Mouse (Mus musculus): Measurements from ENCODE around the gene Actc1. TPM values are rescaled to one million over a fixed set of nuclear protein-coding genes. Genes with fewer than 3 reads are reported as not detected.

Actc1 gene
- polyA plus RNA-seq, 1 experiment from 2014 or later = 52.9 TPM

DNA sequence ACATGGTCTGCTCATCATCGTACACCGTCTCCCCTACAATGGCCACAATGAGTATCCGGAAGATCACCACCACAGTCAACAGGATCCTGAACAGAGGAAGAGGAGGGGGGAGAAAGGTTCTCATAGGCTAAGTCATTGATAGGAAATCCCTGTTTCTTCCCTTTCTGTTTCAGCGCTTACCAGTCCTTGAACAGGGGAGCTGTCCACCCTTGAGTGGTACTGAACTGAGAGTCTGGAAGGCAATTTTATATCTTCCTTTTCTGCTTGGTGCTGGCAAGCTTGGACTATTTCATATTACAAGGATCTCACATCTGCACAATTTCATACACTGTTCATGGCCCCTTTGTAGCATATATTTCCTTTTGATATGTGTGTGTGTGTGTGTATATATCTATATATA lies 41.5 kb downstream of the Actc1 start:
- Histone ChIP-seq H3K9ac (no peak overlapping the region), H3K36me3 (no peaks in the 10 kb centered on the region), H3K27ac (no peak overlapping the region), H3K4me3 (replicated peaks) (no peak overlapping the region), H3K9me3 (no peaks in the 10 kb centered on the region), H3K4me1 (0 out of 2 replicates have a peak, but pooled peaks cover 7% of the 10 kb centered on the region), H3K27me3 (replicated peaks) (peaks cover 25% of the 10 kb centered on the region), H3K4me2 (no peak overlapping the region)
- no peak for ATAC-seq (ENCODE audit: insufficient read depth, low FRiP score, low read depth)
- 40% methylated on average over 4 of the region's 4 CpGs for WGBS

DNA sequence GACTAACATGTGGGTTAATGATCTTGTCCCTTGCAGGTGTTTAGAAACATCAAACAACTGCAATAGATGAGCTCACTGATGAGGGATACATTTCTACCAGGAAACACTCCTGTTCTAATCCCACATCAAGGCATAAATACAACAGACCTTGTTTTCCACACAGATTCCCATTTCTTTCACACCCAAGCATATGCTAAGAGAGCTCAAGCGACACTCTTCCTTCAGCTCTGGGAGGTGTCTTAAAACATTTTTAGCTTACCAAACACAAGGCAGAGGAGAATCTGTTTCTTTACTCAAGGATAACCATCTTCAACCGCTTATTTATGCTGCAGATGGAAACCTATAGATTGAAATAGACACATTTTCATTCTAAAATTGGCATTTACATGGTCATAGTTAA lies 45.0 kb downstream of the Actc1 start:
- H3K27me3 ChIP-seq (replicated peaks) = peaks cover 10% of the 10 kb centered on the region
- H3K4me2 ChIP-seq = no peak overlapping the region
- no peak for ATAC-seq (ENCODE audit: insufficient read depth, low FRiP score, low read depth)
- H3K9ac ChIP-seq = no peak overlapping the region
- H3K36me3 ChIP-seq = no peaks in the 10 kb centered on the region
- no peaks in the 10 kb centered on the region for H3K9me3 ChIP-seq
- 0 out of 2 replicates have a peak, but pooled peaks cover 2% of the 10 kb centered on the region for H3K4me1 ChIP-seq
- 76% methylated on average over 2 of the region's 2 CpGs for WGBS
- H3K27ac ChIP-seq = no peak overlapping the region
- no peak overlapping the region for H3K4me3 ChIP-seq (replicated peaks)

DNA sequence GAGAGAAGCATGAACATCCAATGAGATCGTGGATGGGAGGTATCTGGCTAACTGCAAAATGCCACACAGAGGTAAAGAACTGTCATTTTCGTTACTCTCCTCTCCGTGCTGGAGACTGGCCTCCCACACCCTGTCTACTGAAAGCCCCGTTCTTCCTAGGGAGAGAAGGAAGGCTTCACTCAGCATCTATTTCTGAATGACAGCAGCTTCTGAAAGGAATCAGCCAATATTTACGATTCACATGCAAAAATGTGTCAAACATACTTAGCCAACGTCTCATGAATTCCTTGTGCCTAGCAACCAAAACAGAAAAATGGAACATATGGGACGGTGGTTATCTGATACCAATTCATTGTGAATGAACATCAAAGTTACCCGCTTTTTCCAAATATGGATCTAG lies 55.9 kb downstream of the Actc1 start:
- Histone ChIP-seq H3K27ac (no peak overlapping the region), H3K4me2 (no peak overlapping the region), H3K4me1 (no peaks in the 10 kb centered on the region), H3K9ac (no peak overlapping the region), H3K27me3 (replicated peaks) (no peaks in the 10 kb centered on the region), H3K36me3 (no peaks in the 10 kb centered on the region), H3K4me3 (replicated peaks) (no peak overlapping the region), H3K9me3 (no peaks in the 10 kb centered on the region)
- 50% methylated on average over 8 of the region's 8 CpGs for WGBS
- ATAC-seq (ENCODE audit: insufficient read depth, low FRiP score, low read depth) = no peak

Other genes starting within 250 kb of the Actc1 start
- gene Scg5, start 224.4 kb downstream of the Actc1 start, polyA plus RNA-seq (2015; fragmentation: Nextera tagmentation; extraction: Ambion mirVana) = 12.4 and 12.9 TPM in 2 replicates
- 22.3 and 25.2 TPM in 2 replicates for gene Arhgap11a, start 204.9 kb downstream of the Actc1 start, polyA plus RNA-seq (2015; fragmentation: Nextera tagmentation; extraction: Ambion mirVana)
- gene Gjd2, start 39.9 kb downstream of the Actc1 start, polyA plus RNA-seq (2015; fragmentation: Nextera tagmentation; extraction: Ambion mirVana) = 0.94 and 1.1 TPM in 2 replicates
- 39.4 TPM in 2 replicates for gene Aqr, start 133.5 kb upstream of the Actc1 start, polyA plus RNA-seq (2015; fragmentation: Nextera tagmentation; extraction: Ambion mirVana)
- gene Zfp770, start 147.9 kb upstream of the Actc1 start, polyA plus RNA-seq (2015; fragmentation: Nextera tagmentation; extraction: Ambion mirVana) = 4.0 and 4.4 TPM in 2 replicates